Mouse (Mus musculus): ENCODE results near the gene Slc4a1ap.

Slc4a1ap gene

DNA sequence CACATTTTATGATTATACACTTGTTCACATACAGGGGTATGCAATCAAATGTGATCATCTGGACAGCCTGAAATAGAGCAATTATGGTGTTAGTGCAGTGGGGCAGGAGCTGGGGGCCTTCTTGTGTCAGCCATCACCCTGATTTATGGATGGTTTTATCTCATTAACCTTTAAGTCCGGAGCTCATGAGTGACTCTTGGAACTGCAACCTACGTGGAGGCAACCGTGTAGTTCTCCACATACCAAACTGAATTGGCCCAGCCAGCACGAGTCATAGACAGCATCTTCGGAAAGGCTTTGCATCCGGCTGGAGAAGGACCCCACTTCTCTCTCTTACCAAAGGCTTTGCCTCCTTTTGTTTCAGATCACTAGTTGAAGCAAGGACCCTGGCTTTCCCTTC, 77.0 kb downstream of the Slc4a1ap start:
- DNase-seq (ENCODE audit: low spot score in 2 of 2) = no peak

DNA sequence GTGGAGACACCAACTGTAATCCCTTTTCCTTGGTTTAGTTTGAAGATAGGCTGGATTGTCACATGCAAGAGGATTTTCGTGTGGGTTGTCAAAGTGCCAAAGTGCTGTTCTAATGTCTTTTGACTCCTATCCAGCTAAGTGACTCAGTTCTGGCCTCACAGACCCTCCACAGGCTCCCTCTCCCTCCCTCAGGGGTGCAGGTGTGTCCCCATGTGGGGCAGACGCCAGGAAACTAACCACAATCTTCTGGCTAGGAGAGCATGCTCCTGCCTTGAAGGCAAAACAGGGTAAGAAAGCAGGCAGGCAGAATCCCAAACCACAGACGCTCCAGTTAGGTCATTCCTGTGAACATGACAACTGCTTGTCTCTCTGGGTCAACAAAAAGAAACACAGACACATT, 79.4 kb downstream of the Slc4a1ap start:
- DNase-seq (ENCODE audit: low spot score in 2 of 2) = no peak
